Mouse (Mus musculus) thymus, postnatal 14 days (tissue): ENCODE data around the gene Angel2.

Experiments
- DNase-seq: peaks from one replicate; pipeline ENCODE4 v3.0.0; 2021

Angel2 gene

DNA sequence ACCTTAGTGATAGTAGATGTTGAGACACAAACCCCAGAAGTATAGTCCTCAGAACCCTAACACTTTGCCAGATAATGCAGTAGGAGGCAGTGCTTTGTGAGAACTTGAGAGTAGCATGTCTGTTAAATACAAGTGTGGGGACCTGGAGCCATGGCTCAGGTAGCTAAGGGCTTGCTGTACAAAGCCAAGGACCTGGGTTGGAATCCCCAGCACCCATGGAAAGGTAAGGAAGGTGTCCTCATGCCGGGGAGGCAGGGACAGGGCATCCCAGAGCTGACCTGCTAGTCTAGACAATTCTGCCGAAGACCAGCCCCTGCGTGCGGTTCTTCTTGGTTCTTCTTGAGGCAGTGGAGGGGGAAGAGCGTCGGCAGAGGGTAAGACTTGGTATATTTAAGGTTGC lies 5.3 kb downstream of the Angel2 start:
- no peak for DNase-seq

DNA sequence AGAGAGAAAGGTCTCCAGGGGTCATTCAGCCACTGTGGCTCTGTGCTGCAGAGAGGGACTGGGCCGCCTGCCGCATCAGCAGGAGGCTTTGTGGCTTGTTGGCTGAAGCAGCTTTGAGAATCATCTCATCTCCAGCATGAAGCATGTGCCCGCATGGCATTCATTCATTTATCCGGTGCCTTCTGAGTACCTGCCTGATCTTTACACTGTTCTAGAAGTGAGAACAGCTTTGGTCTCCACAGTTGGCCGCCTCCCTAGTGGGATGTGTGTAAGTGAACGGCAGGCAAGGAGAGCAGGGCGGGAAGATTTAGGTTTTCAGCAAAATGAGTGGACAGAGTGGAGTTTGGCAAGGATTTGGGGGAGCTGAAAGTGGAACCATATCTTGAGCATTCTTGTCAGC lies 14.9 kb downstream of the Angel2 start:
- DNase-seq: no peak

DNA sequence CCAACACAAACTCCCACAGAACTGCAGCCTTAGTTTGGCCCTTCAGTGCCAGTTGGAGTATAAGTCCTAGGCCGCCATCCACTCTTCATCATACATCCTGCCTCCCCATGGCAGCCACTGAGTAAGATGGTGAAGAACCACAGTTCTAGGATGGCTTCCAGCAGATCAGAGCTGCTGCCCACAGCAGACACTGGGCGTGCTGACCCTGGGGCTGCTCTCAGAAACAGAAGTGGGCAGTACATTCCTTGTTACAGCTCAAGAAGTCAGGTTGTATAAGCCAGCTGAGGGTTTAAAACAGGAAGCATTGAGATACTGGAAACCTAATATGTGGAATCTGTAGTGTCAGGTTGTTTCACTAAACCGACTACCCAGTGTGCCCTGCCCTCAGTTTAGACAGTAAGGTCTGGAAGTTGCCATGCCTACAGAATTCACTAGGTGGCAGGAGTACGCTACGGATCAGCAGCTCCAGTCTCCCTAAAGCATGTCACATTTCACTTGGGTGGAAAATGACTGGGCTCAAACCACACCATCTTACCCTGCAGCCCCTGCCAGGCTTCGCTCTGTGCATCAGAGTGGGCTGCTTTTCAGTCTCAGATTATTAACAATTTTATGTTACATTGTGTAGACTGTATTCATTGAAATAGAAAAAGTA lies 19.3 kb downstream of the Angel2 start:
- DNase-seq: peak; percentile 69

DNA sequence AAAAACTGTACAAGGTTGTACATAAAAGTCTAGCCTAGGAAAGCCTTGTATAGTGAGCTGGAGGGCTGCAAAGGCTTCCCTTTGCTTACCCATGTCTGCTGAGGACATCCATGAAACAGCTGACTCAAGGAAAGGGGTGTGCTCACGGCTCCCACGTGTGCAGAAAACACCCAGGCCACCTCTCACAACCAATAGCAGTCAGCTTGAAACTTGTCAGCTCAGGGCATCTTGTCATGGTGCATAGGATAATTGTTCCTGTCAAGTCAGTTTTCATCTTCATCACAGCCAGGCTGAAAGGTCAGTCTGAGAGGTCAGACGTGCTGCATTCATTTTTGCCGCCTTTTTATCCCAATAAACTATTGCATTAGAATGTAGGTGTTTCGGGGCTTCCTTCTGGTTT lies 23.1 kb downstream of the Angel2 start:
- no peak for DNase-seq

DNA sequence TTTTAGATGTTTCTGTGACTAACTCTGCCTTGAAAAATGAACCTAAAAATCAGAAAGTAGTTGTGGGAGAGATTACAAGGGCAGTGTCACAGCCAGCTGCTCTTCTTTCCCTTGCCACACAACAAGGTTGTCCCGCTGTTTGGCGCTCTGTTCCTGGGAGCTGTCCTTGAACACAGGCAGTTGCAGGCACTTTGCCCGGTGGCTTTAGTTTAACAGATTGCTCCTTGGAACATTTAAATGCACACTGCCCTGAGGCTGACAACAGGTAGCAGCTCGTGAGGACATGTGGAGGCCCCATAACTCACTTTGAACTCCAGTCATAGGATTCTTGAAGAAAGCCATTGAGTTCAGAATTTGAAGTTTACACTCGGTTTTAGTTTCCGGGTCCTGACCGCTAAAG lies 23.5 kb downstream of the Angel2 start:
- no peak for DNase-seq

DNA sequence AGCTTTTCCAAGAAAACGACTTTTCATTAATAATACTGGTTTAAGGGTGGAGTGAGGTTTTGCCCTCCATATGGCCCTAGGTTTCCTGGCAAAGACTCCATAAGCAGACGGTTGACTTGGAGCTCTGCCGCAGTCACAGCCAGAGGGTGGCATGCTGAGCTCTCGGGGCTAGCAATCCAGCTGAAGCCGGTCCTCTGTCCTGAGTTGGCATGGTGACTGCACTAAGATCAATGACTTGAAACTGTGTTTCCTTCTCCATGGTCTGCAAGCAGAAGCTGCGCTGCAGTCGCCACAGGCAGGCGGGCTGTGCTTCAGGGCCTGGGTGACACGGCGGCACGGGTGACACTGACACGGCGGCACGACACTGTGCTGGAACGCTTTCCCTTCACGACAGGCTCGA lies 23.9 kb downstream of the Angel2 start:
- DNase-seq: no peak

DNA sequence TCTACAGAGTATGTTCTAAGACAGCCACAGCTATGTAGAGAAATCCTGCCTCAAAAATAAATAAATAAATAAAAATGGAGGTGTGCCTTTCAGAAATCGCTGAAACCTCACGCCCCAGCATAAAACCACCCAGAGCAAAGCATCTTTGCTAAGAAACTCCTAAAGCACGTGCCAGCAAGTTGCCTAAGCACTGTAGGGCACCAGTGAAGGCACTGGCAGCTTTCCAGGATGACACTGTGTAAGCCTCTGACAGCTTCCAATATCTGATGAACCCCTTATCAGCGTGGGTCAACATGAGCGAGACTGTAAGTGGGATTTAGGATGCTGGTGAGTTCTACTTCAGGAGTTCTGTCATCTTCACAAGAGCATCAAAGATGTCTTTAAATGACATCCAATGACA lies 26.1 kb downstream of the Angel2 start:
- DNase-seq: no peak

DNA sequence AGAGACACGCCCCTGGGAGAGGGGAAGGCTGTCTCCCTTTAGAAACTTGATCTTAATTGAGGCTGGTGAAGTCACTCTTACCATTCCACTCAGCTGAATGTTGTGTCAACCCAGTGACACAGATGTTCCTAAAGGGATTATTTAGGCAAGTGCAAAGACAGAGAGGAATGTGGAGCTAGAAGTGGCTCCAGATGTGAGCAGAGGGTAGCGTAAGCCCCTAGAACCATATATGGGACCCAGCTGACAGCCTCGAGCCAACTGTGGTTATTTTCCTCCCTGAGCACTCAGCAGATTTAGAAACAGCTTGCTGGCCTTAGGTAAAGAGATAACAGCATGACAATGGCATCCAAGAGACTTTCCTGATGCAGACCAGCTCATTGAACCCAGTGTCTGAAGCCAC lies 28.1 kb downstream of the Angel2 start:
- DNase-seq: no peak

DNA sequence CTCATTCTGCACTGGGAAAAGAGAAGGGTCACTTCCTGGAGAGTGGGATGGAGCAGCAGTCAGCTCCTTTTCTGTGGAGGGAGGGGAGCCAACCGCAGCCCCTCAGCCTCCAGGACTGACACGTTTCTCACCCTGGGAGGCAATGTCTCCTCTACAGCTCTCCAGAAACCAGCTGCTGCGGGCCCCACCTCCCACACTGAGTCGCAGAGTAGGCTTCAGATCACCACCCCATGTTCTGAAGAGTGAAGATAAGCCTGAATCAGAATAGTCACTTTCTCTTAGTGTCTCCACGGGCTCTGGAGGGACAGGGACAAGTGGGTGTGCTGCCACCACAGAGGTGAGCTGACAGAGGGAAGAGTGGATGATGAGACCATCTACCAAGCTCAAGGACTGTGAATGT lies 33.9 kb downstream of the Angel2 start:
- no peak for DNase-seq

DNA sequence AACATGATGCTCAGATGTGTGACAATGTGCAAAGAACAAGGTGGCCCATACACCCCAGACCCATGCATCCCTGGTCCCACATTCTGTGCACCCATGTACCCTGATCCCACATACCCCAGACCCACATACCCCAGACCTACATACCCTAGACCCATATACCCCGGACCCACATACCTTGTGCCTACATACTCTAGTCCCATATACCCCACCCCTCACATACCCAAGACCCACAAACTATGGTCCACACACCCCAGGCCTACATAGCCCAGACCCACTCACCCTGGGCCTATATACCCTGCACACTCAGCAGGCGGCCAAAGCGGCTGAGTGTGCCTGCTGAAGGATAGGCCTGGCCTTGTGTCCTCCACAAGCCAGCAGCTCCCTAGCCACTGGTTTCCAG lies 37.8 kb downstream of the Angel2 start:
- no peak for DNase-seq

DNA sequence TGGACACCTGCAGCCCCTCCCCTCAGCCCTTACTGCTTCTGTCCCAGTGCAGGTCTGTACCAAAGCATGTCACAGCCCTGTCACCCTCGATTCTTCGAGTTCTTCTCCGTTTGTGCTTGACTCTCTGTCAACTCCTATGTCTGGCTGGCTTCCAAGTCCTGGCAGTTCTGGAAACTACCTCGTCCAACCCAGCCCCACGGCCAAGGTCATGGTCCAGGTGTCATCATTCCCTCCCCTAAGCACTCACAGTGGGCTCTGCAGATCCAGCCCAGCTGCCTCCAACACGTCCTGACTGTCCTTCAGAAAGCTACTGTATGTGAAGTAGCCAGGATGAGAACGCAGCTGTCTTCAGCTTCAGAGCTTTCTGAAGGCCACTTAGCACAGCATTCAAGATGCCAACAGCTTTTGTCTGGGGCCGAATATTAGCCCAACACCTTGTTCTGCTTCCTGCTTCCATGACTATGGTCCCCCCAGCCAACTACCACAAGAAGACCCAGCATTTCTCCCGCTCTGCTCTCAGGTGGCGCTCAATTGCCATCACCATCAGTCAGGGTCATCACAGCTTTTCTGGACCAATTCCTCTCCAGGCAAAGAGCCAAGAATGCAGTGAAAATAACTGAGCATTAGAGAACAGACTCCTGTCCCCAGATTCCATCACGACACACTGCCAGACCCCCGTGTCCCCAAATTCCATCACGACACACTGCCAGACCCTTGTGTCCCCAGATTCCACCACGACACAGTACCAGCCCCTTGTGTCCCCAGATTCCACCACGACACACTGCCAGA lies 40.3 kb downstream of the Angel2 start:
- DNase-seq: no peak

DNA sequence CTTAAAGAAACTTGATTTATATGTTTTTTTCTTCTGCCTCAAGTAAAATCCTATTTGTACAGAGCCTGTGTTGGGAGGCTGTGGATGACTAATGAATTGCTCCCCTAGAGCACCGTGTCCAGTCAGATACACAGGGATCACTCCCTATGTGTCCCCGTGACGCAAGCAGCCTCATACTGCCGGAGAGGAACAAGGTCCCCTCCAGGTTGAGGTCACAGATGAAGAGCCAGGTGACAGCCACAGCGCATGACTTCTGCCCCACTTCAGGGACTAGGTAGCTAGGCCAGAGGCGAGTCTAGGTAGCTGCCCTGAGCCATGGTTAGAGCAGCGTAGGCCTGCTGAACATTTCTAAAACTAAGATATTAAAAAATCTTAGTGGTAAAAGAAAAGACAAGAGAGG lies 43.1 kb downstream of the Angel2 start:
- DNase-seq: no peak

DNA sequence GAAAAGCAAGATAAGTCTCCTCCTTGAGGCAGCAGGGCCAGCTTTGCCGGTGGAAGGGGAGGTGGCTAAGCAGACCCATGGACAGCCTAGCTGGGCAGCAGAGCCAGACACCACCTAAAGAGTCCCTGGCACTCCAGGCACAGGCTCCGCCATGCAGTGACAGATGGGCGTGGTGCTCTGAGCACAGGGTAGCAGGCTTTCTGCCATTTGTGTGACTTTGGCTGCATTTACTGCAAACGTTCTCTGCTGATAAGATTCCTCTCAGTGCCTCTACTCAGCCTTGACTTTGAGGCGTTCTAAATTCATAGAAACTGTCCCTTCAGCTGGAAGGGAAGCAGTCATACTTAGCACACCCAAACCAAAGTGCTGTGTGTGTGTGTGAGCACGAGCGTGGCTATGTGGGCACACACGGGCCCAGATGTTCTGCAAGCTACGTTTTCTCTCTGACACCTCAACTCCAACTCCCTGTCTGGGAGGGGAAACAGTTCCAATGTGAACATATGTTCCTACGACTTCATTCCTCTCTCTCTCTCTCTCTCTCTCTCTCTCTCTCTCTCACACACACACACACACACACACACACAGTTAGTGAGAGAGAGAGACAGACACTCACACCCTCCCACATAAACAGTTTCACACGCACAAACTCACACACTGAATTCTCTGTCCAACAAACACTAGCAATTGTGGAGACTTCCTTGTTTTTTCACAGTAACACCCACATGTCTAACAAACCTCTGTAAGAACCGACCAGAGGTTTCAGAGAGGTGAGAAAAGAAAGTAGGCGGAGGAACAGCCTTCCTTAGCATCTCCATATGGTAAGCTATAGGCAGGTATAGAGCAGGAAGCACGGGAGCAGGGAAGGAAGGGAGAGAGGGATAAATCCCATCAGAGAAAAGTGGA lies 47.0 kb downstream of the Angel2 start:
- DNase-seq: no peak

DNA sequence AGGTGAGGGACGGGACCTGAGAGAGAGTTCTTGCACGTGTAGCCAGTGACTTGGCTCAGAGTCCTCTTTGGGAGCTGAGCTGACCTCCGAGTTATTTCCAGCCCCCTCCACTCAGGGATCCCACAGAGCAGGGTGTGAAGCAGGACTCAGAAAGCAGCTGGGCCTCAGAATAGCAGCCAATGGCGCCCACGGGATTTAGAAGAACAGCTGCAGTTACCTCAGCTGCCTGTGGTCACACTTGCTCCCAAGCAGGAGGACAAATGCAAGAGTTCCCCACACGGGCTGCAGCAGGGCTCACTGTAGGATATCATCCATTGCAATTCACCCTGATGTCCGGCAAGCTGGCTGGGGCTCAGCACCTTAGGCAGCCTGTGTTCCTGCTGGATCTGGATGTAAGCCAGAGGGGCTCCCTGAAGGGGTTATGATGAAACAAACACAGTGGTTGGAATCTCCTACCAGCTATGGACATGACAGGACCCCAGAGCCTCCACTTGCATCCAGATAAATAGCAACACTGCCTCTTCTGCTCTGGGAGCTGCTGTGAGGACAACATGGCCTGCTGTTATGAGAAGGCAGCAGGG lies 47.8 kb downstream of the Angel2 start:
- DNase-seq: no peak

DNA sequence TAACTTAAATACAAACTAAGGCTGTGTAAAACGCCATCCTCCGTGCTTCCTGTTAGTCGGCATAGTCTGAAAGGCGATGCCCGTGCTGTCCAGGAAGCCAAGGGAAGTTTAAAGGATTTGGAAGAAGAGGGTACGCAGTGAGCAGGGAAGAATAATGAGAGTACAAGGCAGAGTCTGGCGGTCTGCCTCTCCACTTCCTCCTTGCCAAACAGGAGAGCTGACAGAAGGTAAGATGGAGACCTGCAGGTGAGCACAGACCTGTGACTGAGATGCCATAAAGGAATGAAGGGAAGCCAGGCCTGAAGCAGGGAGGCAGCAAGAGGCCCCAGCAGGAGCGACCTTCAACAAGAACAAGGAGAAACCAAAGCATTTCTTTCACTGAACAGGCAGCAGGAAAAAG lies 49.3 kb downstream of the Angel2 start:
- no peak for DNase-seq

DNA sequence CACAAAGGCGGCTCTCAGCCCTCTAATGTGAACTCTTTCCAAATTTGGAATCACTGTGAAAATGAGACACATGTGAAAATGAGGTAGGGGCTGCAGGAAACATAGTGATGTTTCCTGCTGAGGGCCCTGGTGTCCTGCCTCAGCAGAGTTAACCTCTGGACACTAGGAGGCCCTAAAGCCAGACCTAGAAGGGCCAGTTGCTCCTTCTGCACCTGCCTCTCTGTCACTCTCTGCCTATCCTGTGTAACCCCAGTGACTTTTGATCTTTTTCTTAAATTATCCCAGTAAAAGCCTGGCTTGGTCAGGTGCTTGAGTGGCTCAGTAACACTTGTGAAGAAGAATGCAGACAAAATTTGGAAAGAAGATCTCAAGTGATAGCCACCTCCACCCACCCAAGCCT lies 49.9 kb downstream of the Angel2 start:
- DNase-seq: no peak

DNA sequence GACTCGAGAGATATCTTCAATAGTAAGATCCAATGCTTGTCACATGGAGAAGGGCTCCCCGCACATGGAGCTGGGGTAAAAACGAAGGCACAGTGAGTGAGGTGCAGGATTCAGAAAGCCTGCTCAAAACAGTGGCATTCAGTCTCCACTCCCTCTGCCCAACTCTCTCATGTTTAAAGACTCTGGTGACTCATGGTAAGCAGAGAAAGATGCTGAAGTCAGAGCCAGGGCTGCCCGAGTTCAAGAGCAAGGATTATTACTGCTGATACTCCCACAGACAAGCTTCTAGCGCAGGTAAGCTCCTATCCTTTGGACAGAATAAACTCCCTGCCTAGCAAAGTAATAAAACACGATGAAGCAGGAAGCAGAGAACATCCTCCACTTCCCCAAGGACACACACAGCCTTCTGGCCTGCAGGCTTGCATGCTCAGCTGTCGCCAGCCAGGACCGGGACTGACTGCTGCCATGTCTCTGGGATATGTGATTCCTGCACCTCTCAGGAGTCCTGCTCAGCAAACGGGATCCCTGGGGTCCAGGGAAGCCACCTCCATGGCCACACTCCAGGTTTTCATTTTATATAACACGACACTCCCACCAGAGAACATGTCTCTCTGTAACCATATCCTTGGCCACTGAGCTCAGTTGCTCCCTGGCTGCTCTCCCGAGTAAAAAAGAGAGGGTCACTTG lies 52.1 kb downstream of the Angel2 start:
- no peak for DNase-seq

DNA sequence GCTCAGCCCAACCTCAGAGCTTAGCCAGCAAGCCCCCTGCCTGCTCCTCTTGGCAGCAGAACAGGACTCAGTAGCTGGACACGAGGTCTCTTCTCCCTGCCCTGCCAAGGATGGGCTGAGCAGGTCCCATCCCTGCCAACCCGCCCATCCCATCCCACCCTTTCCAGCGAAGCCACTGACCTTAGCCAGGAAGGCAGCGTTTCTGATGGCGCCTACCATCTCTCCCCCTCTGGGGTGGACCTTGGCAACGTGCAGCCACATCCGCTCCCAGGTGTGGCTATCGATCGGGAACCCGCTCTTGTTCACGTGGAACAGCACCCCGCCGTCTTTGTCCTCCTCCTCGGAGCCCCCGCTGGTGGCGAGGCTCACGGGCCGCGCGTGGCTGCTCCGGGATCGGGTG lies 53.1 kb downstream of the Angel2 start:
- no peak for DNase-seq

DNA sequence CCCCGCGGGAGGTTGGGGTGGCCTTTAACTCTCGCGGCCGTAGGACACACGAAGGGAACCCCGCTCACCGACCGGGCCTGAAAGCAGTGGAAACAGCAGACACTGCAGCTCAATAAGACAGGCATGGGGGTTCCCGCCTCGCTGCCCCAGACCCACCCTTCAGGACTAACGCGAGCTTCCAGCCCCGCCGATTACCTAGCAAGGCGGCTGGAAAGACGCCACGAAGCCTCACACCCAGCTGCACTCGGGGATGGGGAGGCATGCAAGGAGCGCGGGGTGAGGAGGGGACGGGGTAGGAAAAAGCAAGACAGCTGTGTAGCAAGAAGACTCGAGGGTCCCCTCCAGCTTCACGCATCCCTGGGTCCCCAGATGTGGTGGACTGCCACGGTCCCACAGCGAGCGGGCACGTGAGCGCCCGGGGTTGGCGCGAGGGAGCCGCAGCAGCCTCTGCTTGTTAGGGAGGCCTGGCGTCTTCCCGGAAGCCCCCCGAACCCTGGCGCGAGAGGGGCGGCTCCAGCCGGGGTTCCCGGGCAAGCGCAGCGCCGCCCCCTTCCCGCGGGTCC lies 53.7 kb downstream of the Angel2 start:
- DNase-seq: peak; percentile 44

DNA sequence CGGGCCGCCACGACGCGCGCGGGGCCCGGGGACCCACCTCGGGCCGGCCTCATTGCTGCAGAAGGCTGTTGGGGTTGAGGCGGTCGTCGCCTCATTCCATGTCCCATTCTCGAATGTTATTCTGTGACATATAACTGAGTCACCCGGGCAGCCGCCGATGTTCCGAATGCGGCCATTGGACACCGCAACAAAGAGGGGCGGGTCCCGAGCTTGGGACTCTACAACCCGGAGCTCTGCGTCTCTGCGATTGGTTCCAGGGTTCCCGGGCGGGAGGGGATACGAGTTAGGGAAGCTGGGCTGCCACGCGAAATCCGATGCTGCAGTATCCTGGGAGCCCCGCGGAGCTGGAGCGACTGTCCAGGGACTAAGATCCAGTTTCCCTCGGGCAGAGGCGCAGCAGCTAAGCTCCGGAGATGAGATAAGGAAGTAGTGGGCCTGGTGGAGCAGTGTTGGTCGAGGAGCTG lies 54.2 kb downstream of the Angel2 start, which contains the start of gene Vash2:
TSS of gene Vash2 (minus strand) at position 197 of the 464 bp plus-strand sequence.
- peak; percentile 23 for DNase-seq

DNA sequence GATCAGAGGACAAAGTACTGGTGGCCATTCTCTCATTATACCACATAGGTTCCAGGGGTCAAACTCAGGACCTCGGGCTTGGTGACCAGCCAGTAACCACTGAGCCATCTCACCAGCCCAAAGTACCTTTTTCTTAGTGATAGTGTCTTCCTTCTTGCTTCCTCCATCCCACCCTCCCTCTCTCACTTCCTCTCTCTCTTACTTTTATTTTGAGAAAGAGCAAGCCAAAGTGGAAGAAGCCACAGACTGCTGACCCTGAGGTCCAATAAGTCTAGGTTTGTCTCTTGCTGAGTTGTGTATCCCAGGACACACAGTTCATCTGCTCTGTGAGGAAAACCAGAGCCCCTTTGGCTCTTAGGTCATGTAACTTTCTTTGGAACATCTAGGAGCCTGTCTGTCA lies 55.6 kb downstream of the Angel2 start:
- no peak for DNase-seq

DNA sequence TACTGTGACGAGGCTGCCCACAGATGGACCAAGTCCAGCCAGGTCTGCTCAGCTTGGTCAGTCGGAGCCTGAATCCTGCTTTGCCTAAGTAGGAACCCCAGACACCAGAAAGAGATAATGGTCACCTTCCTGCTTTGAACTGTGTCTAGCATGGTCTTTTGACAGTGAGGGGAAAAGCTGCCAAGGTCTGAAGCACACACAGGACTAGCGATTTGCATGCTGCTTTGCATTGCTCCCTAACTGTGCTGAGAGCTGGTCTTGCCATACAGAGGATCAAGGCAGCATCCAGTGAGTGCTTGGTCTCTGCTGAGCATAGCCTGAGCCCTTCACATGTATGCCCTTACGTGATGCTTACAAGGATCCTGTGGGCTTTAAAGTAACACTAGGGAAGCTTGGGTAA lies 56.5 kb downstream of the Angel2 start:
- no peak for DNase-seq
